Mouse (Mus musculus) heart, postnatal 25 days (tissue): ENCODE results near the gene Padi1. TPM values are rescaled to one million over a fixed set of nuclear protein-coding genes. Genes with fewer than 3 reads are reported as not detected.
A peak's percentile ranks its signal among the peaks of the same experiment; 100 is the strongest.

Experiments
- DNase-seq: peaks from one replicate; pipeline ENCODE4 v3.0.0; 2022; ENCODE audit warnings: low spot score
- intact Hi-C: fragments of 180-260 bp; cut with DNase I; formaldehyde crosslinking; loops from one replicate; pipeline ENCODE4 v1.15.1; 2025
- total RNA-seq, 2 experiments: library from RNA; stranded (reverse); gene quantifications; 2 replicates each; pipeline ENCODE4 v1.2.3; 2021

The Padi1 gene
- total RNA-seq = not detected

DNA sequence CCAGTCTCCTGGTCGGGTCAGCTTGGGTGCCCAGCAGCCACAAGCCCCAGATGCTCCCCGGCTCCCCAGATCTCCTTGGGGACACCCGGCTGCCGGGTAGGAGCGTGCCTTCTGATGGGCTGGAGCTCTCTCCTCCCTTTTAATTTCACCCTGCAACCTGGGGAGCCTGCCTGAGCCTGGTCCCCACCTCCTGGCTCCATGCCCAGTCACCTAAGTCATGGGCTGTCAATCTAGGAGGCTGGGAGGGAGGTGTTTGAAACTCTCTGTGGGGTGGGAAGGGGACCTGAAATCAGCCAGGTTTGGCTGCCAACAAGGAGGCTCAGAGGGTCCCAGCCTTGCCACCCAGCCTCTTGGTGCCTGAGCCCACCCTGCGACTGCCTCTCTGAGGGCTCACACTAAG, at the start of gene Padi1:
Gene Padi1 (minus strand): TSS at position 113 of the 400 bp plus-strand sequence.
- intact Hi-C loops = no loop called here
- no peak for DNase-seq

DNA sequence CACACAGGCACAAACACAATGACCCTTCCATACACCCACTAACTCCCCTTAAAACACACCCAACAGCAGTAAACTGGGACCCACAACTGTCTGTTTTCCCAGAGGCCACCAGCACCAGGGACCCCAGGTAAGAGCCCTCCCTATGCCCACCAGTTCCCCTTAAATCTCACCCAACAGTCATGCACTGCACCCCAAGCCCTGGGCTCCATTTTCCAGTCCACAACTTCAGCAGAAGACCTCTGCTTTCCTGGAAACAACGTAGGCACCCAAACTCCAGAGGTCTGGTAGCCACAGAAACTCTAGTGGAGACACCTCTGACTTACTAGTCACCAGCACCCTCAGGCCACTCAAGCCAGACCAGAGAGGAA, 46.6 kb upstream of the Padi1 start:
- no peak for DNase-seq
- intact Hi-C loops = no loop called here

DNA sequence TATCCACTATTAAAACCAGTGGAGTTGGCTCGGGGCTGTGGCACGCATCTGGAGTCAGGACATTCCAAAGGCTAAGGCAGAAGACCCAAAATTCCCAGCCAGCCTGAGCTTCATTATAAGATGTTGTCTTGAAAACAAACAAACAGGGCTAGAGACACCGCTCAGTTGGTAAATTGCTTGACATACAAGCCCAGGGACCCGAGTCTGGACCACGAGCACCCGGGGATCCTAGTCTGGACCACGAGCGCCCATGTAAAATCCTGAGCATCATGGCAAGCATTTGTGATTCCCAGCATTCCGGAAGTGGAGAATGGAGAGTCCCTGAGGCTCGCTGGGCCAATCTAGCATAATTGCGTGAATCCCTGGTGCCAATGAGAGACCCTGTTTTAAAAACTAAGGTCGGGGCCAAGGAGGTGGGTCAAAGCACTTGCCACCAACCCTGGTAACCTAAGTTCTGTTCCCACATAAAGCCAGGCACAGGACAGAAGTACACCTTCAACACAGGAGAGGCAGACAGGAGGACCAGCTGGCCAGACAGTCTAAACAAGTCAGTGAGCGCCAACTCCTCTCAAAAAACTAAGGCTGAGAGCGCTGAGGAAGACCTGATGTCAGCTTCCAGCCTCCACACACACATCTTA, 46.1 kb upstream of the Padi1 start:
- DNase-seq = no peak
- intact Hi-C loops = no loop called here

DNA sequence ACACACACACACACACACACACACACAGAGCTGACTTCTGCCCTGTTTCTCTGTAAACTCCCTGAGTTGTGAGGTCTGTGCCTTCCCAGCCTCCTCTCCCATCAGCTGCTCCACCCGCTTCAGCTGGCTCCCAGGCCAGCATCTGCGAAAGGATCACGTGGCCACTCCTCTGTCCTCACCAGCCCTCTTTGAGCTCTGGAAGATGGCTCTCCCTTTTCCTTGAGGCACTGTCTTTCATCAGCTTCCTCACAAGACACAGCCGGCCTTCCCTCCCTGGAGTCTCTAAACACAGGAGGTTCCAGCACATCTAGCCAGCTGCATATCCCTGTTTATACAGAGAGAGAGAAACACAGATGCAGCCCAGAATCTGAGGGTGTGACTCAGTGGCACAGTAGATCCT, 38.3 kb upstream of the Padi1 start:
- intact Hi-C loops = no loop called here
- peak; percentile 32 for DNase-seq

DNA sequence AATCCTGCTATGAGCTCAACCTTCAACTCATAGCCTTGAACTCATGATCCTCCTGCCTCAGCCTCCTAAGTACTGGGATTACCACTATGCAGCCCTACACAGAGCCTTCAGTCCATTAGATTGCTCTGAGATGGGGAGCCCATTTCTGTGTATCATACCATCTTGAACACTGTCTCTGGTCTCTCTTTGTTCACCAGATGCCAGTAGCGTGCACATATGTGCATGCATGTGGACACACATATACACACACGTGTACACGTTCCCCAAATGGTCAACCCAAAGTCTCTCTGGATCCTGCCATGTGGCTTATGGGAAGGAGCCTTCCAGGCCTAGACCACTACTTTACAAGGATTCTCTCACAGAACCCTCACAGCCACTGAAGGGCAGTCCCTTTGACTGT, 37.4 kb upstream of the Padi1 start:
- no peak for DNase-seq
- intact Hi-C loops = no loop called here

DNA sequence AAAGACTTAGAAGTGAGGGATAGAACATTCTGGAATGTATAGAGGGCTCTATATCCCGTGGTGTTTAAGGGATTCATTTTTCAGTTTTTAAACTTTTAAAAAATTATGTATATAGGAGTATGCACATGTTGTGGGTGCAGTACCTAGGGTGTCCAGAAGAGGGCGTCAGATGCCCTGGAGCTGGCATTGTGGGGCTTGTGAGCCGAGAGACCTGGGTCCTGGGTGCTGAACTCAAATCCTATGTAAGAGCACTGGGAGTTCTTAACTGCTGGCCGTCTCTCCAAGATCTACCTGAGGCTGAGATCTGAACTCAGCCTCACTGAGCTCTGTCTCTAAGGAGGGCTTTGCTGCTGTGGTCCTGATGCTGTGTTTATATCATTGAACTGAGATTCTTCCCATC, 36.8 kb upstream of the Padi1 start:
- no peak for DNase-seq
- intact Hi-C loops = no loop called here

DNA sequence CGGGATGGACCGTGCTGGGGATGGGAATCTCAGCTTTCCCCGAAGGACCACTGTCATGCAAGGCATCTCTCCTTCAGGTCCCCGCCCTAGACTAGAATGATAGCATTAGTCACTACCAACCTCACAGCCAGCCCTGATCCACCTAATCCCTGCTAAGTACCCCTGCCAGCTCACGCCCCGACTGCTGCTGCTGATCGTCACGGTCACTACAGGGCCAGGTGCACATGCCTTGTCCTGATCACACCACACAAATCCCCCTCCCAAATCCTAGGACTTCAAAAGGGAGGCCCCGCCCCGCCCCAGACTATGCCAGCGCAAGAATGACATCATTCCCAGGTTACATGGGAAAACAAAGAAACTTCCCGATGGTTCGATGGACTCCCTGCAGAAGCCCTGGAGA, 36.2 kb upstream of the Padi1 start:
- intact Hi-C loops = no loop called here
- DNase-seq = no peak

DNA sequence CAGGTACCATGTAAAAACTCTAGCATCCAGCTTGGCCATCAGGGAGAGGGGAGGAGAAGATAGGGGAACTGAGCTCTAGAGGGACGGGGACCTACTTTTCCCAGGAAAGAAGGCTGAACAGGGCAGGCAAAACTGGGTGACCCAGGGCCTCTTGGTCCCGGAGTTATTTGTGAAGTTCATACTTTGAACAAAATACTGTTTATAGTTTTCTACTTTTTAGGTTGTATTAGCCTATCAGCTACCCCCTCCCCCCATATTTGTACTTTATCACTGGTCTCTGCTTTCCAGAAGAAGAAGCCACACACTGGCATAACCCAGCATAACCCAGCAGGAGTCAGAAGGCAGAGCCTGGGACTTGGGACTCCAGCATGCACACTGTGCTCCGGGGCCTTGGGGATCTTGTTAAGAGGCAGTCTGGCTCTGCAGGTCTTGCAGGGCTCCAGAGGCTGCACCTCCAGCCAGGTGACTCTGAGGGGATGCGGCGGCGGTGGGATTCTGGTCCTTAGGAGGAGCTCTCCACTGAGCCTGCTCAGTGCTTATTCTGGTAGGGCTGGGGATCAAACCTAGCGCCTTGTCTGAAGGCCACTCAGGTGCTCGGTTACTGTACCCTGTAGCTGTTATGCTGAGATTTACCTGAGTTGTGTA, 35.6 kb upstream of the Padi1 start:
- DNase-seq = no peak
- intact Hi-C loops = no loop called here

DNA sequence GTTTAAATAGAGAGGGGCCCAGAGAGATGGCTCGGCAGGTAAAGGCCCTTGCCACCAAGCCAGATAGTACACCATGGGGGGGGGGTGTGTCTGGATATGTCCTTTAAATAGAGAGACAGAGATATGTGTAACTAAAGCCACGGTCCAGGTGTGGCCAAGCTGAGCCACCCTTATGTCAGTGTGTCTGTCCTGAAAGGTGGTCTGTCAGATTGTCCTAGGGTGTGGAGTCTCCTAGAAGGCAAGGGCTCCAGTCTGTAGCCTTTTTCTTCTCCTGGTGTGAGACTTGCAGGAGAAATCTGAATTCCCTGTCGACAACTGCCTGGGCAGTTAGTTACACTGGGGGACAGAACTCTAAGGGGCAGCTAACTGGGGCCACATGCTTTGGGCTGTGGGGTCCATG, 34.6 kb upstream of the Padi1 start:
- DNase-seq = no peak
- intact Hi-C loops = no loop called here

DNA sequence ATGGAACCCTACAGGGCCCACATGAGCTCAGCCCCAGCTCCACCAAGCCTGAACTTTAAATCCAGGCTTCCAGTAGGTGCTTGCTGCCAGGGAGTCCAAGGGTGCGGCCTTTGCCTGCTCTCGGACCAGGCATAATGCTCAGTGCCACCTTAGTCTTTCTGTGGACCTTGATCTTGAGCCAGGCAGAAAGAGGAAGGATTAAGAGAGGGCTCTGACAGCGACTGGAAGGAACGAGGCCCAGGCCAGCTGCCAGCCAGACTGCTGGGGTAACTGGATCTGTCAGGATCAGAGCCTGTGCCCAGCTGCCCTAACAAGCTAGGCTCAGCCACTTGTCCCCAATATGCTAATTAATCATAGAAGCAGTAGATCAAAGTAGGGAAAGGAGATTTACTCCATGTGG, 34.2 kb upstream of the Padi1 start:
- no peak for DNase-seq
- intact Hi-C loops = no loop called here

DNA sequence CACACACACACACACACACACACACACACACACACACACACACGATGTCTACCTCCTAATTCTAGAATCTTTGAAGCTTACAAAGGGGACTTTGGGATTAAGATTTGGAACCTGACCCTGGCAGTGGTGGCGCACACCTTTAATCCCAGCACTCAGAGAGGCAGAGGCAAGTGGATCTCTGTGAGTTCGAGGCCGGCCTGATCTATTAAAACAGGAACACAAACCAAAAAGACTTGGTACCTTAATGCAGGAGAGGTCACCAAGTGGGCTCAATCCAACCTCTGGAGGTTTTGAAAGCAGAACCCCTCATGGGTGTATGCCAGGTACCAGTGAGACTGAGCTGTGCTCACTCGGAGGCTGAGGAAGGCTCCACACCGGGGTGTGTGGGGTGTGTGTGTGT, 33.5 kb upstream of the Padi1 start:
- DNase-seq = no peak
- intact Hi-C loops = no loop called here

DNA sequence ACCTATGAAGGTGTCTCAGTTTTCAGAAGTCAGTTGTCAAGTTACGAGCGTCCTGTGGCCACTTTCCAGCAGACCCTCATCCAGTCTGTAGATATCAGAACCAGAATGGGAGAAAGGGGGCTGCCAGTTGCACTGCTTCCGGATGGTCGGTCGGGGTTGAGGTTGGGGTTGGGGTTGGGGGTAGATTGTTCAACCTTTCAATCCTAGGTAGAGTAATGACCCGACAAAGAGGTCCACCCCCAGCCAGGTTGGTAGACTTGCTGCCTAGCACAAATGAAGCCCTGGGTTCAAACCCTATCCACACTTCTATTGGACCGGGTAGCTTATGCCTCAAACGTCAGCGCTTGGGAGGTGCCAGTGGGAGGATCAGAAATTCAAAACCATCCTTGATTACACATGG, 33.1 kb upstream of the Padi1 start:
- intact Hi-C loops = no loop called here
- DNase-seq = no peak

DNA sequence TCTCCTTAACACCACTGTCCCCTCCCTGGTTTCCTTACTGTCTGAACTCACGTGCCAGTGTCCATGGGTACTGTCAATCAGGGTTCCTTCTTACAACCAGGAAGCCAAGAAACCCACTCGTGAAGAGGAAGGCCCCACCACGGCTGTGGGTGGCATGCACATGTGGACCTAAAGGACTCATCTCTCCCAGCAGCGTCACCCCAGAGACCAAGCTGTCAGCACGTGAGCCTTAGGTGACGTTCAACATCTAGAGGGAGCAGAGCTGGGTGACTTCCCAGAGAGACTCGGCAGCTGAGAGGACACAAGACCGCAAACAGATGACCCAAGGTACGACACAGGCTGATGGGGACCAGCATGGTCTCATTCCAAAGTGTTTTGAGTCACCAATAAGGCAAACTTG, 31.9 kb upstream of the Padi1 start:
- no peak for DNase-seq
- intact Hi-C loops = no loop called here

DNA sequence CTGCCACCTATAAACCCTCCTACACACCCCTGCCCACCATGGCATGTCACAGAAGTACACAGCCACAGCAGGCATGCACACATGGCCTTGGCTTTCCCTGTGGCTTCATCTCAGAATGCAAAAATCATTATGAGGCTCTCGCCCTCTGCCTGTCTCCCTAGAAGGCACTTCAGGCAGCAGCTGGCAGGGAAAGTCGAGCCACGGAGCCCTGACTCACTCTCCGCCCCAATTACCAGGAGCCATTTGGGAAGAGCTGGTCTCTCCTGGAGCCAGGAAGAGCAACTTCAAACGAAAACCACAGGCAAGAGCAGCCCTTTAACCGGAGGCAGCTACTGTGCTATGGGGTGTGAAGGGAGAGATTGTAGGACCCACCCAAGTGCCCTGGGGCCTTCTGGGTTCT, 31.1 kb upstream of the Padi1 start:
- no peak for DNase-seq
- intact Hi-C loops = no loop called here

DNA sequence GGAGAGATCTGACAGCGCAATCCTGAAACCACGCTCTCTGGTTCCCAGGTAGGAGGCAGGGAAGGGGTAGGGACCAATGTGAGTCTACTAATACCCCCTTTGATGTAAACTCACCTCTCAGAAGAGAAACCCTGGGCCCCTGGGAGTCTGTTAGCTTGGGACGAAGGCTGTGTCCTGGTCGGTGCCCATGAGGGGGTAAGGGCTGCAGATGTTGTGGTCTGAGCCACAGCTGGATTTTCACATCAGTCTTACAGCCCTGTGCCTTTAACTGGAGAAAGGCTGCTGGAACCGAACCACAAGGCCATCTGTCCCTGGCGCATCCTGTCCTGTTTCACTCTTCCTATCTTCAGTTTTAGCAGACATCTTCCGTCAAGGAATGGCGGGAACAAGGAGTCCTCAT, 30.6 kb upstream of the Padi1 start:
- DNase-seq = no peak
- intact Hi-C loops = no loop called here

DNA sequence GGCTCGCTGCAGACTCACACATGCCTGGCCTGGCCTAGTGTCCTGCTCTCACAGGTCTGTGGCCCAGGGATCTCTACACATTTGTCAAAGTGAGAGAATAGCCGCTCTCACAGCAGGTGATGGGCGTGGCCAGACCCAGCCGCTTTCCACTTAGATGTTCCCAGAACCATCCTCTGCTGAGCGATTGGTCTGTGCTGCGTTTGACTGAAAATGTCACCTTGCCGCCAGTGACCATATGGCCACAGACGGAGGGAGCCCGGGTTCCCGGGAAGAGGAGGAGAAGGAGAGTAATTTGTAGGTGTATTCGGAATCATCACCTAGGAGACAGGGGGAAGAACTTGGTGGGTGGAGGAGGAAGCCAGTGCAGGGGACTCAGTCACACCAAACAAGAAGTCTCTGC, 27.4 kb upstream of the Padi1 start:
- intact Hi-C loops = no loop called here
- DNase-seq = no peak

DNA sequence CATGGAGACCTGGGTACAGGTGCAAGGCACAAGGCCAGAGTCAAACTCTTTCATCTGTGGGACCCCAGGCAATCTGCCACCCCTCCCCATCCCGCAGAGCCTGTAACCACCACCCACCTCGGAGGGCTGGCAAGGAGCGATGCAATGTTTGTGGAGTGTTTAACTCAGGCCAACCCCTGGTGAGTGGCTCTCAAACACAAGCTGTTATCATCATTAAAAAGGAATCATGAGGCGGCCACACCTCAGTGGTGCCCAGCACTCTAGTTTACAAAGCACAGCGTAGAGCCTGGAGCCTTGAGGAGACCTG, 27.1 kb upstream of the Padi1 start:
- intact Hi-C loops = no loop called here
- DNase-seq = no peak

DNA sequence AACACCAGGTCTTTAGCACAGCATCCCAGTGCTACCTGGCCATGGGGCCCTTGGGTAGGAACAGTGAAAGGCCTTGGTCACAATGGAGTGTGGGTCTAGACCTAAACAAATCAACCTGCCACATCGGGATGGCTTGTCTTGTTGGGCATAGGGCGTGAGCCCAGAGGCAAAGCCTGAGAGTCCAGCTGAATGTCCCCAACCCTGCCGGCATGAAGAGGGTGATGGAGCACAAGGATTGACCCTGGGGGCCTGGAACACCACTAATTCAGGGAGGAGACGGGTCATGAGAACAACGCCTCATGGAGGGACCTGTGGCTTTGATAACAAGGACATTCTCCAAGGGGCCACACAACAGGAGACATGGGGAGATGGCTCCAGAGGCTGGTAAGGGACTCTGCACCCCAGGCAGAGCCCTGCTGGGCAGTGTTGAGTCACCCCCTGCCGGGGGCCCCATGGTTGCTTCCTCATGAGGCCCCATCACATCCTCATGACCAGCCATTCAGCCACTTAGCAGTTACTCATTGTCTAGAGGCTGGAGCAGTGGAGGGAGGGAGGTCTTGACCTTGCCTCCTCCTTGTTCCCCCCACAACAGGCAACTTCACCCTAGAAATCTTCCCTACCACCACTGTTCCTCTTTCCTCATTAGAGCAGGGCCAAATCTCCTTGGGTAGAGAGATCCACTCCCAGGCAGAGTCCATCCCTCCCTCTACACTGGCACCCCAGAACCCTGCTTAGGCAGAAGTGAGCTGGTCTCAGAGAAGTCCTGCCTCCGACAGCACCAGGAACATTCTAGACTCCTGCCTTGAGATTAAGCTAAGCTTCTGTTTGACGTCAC, 26.5 kb upstream of the Padi1 start:
- intact Hi-C loops = no loop called here
- no peak for DNase-seq

DNA sequence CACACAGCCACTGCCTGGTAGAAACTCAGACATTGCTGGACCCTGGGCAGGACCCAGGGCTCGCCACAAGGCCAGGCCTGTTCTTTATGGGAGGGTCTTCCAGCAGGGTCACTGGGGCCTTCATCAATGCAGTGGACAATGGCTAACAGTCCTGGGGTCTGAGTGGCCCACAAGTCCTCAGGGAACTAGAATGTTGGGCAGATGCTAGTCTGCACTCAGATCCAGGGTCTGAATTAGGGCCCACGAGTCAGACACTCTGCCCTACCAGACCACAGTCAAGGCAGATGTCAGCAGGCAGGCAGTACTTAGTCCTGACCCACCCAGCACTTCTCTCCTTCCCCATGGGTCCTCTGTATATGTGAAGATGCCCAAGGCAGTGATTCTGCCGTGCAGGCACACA, 25.8 kb upstream of the Padi1 start:
- intact Hi-C loops = no loop called here
- DNase-seq = no peak

DNA sequence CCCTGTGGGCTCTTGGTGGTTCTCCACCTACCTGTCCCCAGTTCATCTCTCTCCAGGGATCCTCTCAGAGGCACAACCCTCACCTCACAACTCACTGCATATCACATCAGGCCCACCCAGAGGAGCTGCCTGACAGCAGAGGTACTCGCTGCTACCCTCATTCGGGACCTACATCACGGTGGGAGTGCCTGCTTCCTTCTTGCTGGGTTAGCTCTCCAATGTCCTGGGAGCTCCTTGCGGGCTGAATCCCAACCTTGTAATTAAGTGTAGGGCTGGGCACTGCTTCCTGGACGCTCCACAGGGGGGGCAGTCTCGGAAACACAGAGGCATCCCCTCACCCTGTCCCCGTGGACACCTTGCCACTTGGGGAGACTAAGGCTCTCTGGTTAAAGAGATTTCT, 25.3 kb upstream of the Padi1 start:
- intact Hi-C loops = no loop called here
- DNase-seq = no peak

DNA sequence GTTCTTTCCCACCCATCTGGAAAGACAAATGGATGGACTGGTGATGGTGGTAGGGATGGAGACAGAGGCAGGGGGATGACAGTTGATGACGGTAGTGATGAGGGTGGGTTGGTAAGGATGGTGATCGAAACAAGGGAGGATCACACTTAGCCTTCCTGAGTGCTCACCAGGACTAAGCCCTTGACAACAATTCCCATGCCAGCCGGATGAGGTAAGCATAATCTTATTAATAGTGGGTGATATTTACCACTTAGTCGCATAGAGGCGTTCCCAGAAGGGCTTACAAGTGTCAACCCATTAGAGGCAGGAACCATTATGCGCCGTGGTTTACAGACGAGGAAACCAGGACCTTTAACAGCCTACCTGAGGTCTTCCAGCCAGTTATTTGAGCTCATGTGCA, 24.4 kb upstream of the Padi1 start:
- no peak for DNase-seq
- intact Hi-C loops = no loop called here
